Mouse (Mus musculus) embryonic fibroblast, embryonic 13.5 days (primary cell): Measurements from ENCODE around the gene Fignl2.

Source experiments
- CTCF ChIP-seq: IDR thresholded peaks from 2 replicates; pipeline ENCODE4 v1.5.1; 2011; ENCODE audit warnings: mild to moderate bottlenecking, control low read depth, low read length, moderate library complexity, borderline replicate concordance; ENCODE audit not compliant: insufficient read depth
- POLR2A ChIP-seq: IDR thresholded peaks from 2 replicates; pipeline ENCODE4 v1.6.1; 2011; ENCODE audit warnings: low read depth, mild to moderate bottlenecking, control low read depth, low read length, moderate library complexity

DNA sequence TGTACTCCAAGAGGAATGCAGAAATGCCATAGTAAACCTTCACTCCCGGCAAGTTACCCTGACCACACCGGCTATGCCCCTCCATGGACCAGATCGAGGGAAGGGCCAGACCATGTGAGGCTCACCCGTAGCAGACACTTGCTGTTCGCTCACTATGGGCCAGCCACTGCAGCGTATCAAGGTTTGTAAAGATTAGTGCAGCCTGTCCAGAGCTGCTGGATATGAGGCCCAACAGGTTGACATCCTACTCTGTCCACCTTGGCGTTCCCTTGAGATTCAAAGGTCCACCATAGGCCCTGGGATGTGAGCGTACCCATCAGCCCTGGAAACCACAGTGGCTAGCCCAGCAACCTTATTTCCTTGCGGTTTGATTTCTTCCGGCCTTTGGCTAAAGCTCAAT lies 23.8 kb downstream of the Fignl2 start:
- no peak for TF ChIP-seq POLR2A
- no peak for TF ChIP-seq CTCF
